Mouse (Mus musculus): ENCODE data around the gene Gphn.

GRCm38 (mm10) chr12:78232560-78232959 lies 6.4 kb downstream of the Gphn start:
- TF ChIP-seq POLR2A (IDR thresholded peaks at IDR 0.05; ENCODE audit: control insufficient read depth, low read depth, low read length) = no peak
- TF ChIP-seq CTCF (IDR thresholded peaks at IDR 0.05; ENCODE audit: control insufficient read depth, insufficient read depth, insufficient replicate concordance, low read depth, low read length) = no peak
